Mouse (Mus musculus): ENCODE data around the gene Cldn9.

The Cldn9 gene

GRCm38 (mm10) chr17:23683856-23684672, at the start of gene Cldn9:
Cldn9 (minus strand) TSS chr17:23684026.
- no peak for DNase-seq (ENCODE audit: low spot score)

GRCm38 (mm10) chr17:23730441-23730840, 46.6 kb upstream of the Cldn9 start:
- no peak for DNase-seq (ENCODE audit: low spot score)

- peak; percentile 82 for DNase-seq (ENCODE audit: low spot score)
Observed at GRCm38 (mm10) chr17:23726758-23727142, 42.9 kb upstream of the Cldn9 start.

- peak; percentile 96 for DNase-seq (ENCODE audit: low spot score)
Observed at GRCm38 (mm10) chr17:23725999-23726757, 42.4 kb upstream of the Cldn9 start, which contains the start of gene Pkmyt1. Pkmyt1 (plus strand) TSS chr17:23726336.

GRCm38 (mm10) chr17:23725477-23725876, 41.7 kb upstream of the Cldn9 start:
- DNase-seq (ENCODE audit: low spot score): no peak

GRCm38 (mm10) chr17:23722376-23723125, 38.7 kb upstream of the Cldn9 start, which contains the start of gene 1520401A03Rik:
1520401A03Rik (minus strand) TSS chr17:23722783.
- DNase-seq (ENCODE audit: low spot score): no peak

GRCm38 (mm10) chr17:23721886-23722285, 38.1 kb upstream of the Cldn9 start:
- DNase-seq (ENCODE audit: low spot score): no peak

GRCm38 (mm10) chr17:23719455-23719854, 35.6 kb upstream of the Cldn9 start:
- DNase-seq (ENCODE audit: low spot score): no peak

- DNase-seq (ENCODE audit: low spot score): no peak
Observed at GRCm38 (mm10) chr17:23717003-23717402, 33.2 kb upstream of the Cldn9 start.

GRCm38 (mm10) chr17:23706212-23706611, 22.4 kb upstream of the Cldn9 start:
- DNase-seq (ENCODE audit: low spot score): peak; percentile 78

- DNase-seq (ENCODE audit: low spot score): no peak
Observed at GRCm38 (mm10) chr17:23705525-23706104, 21.8 kb upstream of the Cldn9 start.

GRCm38 (mm10) chr17:23704741-23705140, 20.9 kb upstream of the Cldn9 start:
- no peak for DNase-seq (ENCODE audit: low spot score)

- DNase-seq (ENCODE audit: low spot score): no peak
Observed at GRCm38 (mm10) chr17:23703301-23703700, 19.5 kb upstream of the Cldn9 start.

- peak; percentile 92 for DNase-seq (ENCODE audit: low spot score)
Observed at GRCm38 (mm10) chr17:23700079-23700478, 16.3 kb upstream of the Cldn9 start.

GRCm38 (mm10) chr17:23699131-23700077, 15.6 kb upstream of the Cldn9 start:
- peak; percentile 52 for DNase-seq (ENCODE audit: low spot score)

GRCm38 (mm10) chr17:23695801-23696200, 12.0 kb upstream of the Cldn9 start:
- DNase-seq (ENCODE audit: low spot score): no peak

- DNase-seq (ENCODE audit: low spot score): no peak
Observed at GRCm38 (mm10) chr17:23694491-23694890, 10.7 kb upstream of the Cldn9 start.

- DNase-seq (ENCODE audit: low spot score): no peak
Observed at GRCm38 (mm10) chr17:23683226-23683625, 600 bp downstream of the Cldn9 start.

- DNase-seq (ENCODE audit: low spot score): no peak
Observed at GRCm38 (mm10) chr17:23682530-23682929, 1.3 kb downstream of the Cldn9 start.

- no peak for DNase-seq (ENCODE audit: low spot score)
Observed at GRCm38 (mm10) chr17:23682092-23682491, 1.7 kb downstream of the Cldn9 start.

- DNase-seq (ENCODE audit: low spot score): peak; percentile 65
Observed at GRCm38 (mm10) chr17:23681086-23681485, 2.7 kb downstream of the Cldn9 start.
